Mouse (Mus musculus): ENCODE data around the gene Chmp4b. TPM values are rescaled to one million over a fixed set of nuclear protein-coding genes. Genes with fewer than 3 reads are reported as not detected.
A peak's percentile ranks its signal among the peaks of the same experiment; 100 is the strongest.

The Chmp4b gene
- polyA plus RNA-seq, 1 experiment, result 356 TPM

DNA sequence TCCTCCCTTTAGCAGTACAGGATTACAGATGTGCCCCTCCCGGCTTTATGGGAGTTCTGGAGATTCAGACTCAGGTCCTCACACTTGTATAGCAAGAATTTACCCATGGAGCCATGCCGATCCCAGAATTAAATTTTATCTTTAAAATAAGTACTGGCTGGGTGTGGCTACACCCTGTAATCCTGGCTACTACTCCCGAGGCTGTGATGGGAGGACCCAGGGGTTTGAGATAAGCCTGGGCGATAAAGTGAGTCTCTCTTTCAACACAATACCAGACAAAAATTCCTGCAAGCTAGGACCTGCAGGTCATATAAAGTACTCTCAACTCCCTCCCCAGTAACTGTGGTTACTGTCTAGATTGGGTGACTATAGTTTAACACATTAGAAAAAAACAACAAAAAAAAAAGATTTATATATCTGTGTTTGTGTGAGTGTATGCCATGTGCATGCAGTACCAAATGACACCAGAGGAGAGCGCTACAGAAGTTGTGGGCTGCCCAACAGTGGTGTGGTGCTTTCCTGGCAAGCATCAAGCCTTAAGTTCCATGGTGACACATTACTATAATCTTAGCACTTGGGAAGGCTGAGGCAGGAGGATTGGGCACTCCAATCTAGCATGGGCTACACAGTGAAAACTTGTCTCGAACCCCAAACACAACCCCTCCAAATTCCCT lies 8.7 kb upstream of the Chmp4b start:
- H3K27ac ChIP-seq (ENCODE audit: insufficient read depth, low read length), result no peak overlapping the region
- H3K4me1 ChIP-seq (ENCODE audit: control insufficient read depth, insufficient read depth, low read length), result no peaks in the 10 kb centered on the region
- DNase-seq, result no peak
- TF ChIP-seq POLR2A (IDR thresholded peaks at IDR 0.05; ENCODE audit: borderline replicate concordance, insufficient read depth, low read length) (no peak), CTCF (IDR thresholded peaks at IDR 0.05; ENCODE audit: borderline replicate concordance, insufficient read depth, low read depth, low read length) (0 out of 2 replicates have a peak, but pooled peaks have one; percentile 10)
- no peak overlapping the region for H3K4me3 ChIP-seq (replicated peaks; ENCODE audit: insufficient read depth, low read depth, low read length)
- WGBS, result 94% methylated on average over 6 of the region's 6 CpGs
- H3K27me3 ChIP-seq (ENCODE audit: control insufficient read depth, insufficient read depth, low read length), result no peaks in the 10 kb centered on the region

DNA sequence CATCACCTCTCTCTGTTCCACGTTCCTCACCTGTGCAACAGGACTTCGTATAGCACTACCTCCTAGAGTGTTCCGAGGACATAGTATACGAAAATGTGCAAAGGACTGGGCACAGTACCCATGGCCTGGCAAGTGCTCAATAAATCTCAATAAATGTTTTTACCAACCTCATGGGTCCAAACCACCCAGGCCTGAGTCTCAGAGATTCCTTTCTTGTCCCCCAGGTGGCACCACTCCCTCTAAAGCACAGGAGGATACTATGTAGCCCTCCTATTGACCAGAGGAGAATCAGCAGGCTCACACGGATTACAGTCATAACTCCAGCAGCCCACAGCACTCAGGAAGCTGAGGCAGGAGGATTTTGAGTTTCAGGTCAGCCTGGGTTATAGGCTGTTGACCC lies 4.9 kb upstream of the Chmp4b start:
- WGBS, result 78% methylated on average over 5 of the region's 5 CpGs
- Histone ChIP-seq H3K27ac (ENCODE audit: insufficient read depth, low read length) (no peak overlapping the region), H3K27me3 (ENCODE audit: control insufficient read depth, insufficient read depth, low read length) (no peaks in the 10 kb centered on the region), H3K4me3 (replicated peaks; ENCODE audit: insufficient read depth, low read depth, low read length) (no peak overlapping the region), H3K4me1 (ENCODE audit: control insufficient read depth, insufficient read depth, low read length) (no peaks in the 10 kb centered on the region)
- TF ChIP-seq CTCF (IDR thresholded peaks at IDR 0.05; ENCODE audit: borderline replicate concordance, insufficient read depth, low read depth, low read length) (peak; percentile 38; the same call in 1 of the 2 replicates), POLR2A (IDR thresholded peaks at IDR 0.05; ENCODE audit: borderline replicate concordance, insufficient read depth, low read length) (no peak)
- peak in 1 of 2 experiments; percentile 33 for DNase-seq

DNA sequence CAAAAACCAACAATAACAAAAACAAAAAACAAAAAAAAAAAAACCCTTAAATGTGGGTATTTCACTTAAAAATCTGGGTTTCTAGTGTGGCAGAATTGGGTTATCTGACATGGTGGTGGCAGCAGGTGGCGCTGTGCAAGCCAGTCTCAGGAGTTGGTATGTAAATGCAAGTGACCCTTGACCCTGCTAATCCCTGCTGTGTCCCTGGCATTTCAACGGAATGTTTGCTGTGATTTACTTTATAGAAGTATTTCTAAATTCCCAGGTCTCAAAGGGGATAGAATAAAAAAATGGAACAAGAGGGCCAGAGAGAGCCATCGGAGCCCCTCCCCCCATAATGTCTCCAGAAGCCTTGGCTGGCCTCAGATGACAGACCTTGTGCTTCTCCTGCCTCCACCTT lies 3.4 kb upstream of the Chmp4b start:
- Histone ChIP-seq H3K27me3 (ENCODE audit: control insufficient read depth, insufficient read depth, low read length) (no peaks in the 10 kb centered on the region), H3K27ac (ENCODE audit: insufficient read depth, low read length) (no peak overlapping the region), H3K4me1 (ENCODE audit: control insufficient read depth, insufficient read depth, low read length) (no peaks in the 10 kb centered on the region), H3K4me3 (replicated peaks; ENCODE audit: insufficient read depth, low read depth, low read length) (no peak overlapping the region)
- TF ChIP-seq POLR2A (IDR thresholded peaks at IDR 0.05; ENCODE audit: borderline replicate concordance, insufficient read depth, low read length), result no peak
- peak; percentile 58; the same call in 1 of the 2 replicates for TF ChIP-seq CTCF (IDR thresholded peaks at IDR 0.05; ENCODE audit: borderline replicate concordance, insufficient read depth, low read depth, low read length)
- WGBS, result 25% methylated on average over 3 of the region's 3 CpGs
- no peak for DNase-seq

DNA sequence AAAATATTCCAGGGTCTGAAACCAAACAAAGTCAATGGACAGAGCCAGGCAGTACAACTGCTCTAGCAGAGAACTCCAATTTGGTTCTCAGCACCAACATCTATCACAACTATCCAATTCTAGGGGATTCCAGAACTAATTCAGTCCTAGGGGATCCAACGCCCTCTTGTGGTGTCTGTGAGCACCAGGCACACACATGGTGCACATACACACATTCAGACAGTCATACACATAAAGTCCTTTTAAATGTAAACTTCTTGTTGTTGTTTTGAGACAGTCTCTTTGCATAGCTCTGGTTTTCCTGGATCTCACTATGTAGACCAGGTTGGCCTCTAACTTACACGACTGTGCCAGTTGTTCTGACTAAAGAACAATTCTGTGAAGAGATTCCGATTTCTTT lies 1.1 kb upstream of the Chmp4b start:
- no peak for DNase-seq
- Histone ChIP-seq H3K27ac (ENCODE audit: insufficient read depth, low read length) (no peak overlapping the region), H3K27me3 (ENCODE audit: control insufficient read depth, insufficient read depth, low read length) (no peaks in the 10 kb centered on the region), H3K4me3 (replicated peaks; ENCODE audit: insufficient read depth, low read depth, low read length) (no peak overlapping the region), H3K4me1 (ENCODE audit: control insufficient read depth, insufficient read depth, low read length) (no peaks in the 10 kb centered on the region)
- no peak for TF ChIP-seq CTCF (IDR thresholded peaks at IDR 0.05; ENCODE audit: borderline replicate concordance, insufficient read depth, low read depth, low read length)
- TF ChIP-seq POLR2A (IDR thresholded peaks at IDR 0.05; ENCODE audit: borderline replicate concordance, insufficient read depth, low read length), result no peak
- 63% methylated on average over 3 of the region's 3 CpGs for WGBS

DNA sequence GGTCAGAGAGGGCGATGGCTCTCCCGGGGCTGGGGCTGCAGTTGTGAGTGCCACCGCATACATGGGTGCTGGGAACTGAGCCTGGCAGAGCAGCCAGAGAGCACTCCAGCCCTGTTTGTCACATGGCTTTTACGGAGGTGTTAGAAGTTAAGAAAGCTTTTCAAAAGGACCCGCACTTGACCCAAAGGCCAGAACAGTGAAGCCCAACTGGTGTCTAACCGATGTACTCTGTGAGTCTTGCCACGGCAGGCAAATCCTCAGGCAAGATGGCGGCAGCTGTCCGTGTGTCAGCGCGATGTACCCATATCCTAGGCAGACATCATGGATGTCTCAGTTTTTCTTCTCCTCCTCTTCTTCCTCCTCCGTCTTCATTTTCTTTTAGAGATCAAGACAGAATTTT lies 3.5 kb downstream of the Chmp4b start:
- 95% methylated on average over 12 of the region's 12 CpGs for WGBS

DNA sequence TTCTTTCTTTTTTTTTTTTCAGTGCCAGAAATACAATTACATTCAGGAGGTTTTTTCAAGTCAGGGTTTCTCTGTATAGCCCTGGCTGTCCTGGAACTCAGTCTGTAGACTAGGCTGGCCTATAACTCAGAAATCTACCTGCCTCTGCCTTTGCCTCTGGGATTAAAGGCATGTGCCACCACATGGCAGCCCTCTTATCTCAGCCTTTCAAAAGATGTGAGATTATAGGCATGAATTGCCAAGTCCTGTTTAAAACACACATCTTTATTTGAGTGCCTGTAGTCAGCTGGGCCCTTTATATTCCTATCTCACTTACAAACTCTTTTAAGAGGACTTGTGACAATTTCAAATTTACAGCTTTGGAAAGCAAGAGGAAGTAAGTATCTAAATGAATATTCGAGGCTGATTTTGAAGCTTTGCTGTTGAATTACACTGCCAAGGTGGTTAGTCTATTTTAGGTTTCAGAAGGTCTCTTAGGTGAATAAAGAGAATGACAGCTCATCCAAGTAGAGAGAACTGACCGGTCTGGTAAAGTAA lies 4.4 kb downstream of the Chmp4b start:
- no peak overlapping the region for H3K27ac ChIP-seq (ENCODE audit: insufficient read depth, low read length)
- DNase-seq, result no peak
- 80% methylated on average over 2 of the region's 2 CpGs for WGBS
- TF ChIP-seq POLR2A (IDR thresholded peaks at IDR 0.05; ENCODE audit: borderline replicate concordance, insufficient read depth, low read length) (no peak), CTCF (IDR thresholded peaks at IDR 0.05; ENCODE audit: borderline replicate concordance, insufficient read depth, low read depth, low read length) (no peak)
- H3K27me3 ChIP-seq (ENCODE audit: control insufficient read depth, insufficient read depth, low read length), result no peaks in the 10 kb centered on the region
- peaks cover 13% of the 10 kb centered on the region; the same call in 1 of the 2 replicates for H3K4me1 ChIP-seq (ENCODE audit: control insufficient read depth, insufficient read depth, low read length)
- H3K4me3 ChIP-seq (replicated peaks; ENCODE audit: insufficient read depth, low read depth, low read length), result no peak overlapping the region

More for the DNA sequence above, 3.5 kb downstream of the Chmp4b start:
- Histone ChIP-seq H3K4me3 (replicated peaks; ENCODE audit: insufficient read depth, low read depth, low read length) (no peak overlapping the region), H3K27me3 (ENCODE audit: control insufficient read depth, insufficient read depth, low read length) (no peaks in the 10 kb centered on the region), H3K4me1 (ENCODE audit: control insufficient read depth, insufficient read depth, low read length) (peaks cover 8% of the 10 kb centered on the region; the same call in 1 of the 2 replicates), H3K27ac (ENCODE audit: insufficient read depth, low read length) (no peak overlapping the region)
- no peak for TF ChIP-seq POLR2A (IDR thresholded peaks at IDR 0.05; ENCODE audit: borderline replicate concordance, insufficient read depth, low read length)
- no peak for TF ChIP-seq CTCF (IDR thresholded peaks at IDR 0.05; ENCODE audit: borderline replicate concordance, insufficient read depth, low read depth, low read length)
- DNase-seq, result no peak

DNA sequence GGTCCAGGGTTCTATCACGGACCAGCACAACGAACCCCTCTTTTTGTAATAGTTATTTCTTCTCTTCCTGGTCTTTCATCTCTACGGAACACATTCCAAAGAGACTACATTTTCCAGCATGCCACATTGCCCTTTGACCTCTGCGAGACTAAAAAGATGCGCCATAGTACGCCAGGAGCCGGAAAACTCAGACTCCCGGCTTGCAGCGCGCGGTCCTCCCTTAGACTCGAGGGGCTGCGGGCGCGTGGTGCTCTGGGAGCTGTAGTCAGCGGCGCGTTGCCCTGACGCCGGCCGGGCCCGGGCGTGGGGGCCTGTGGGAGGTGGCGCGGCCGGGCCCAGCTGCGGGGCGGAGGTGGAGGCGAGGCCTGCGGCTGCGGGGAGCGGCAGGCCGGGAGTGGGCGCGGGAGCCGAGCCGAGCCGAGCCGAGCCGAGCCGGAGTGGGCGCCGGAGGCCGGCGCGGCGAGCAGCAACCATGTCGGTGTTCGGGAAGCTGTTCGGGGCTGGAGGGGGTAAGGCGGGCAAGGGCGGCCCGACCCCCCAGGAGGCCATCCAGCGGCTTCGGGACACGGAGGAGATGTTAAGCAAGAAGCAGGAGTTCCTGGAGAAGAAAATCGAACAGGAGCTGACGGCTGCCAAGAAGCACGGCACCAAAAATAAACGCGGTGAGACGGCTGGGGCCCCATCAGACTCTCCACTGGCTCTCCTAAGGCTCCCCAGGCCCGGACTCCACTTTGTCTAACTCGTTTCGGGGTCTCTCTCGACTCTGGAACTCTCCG lies 5.4 kb downstream of the Chmp4b start:
- Histone ChIP-seq H3K27me3 (ENCODE audit: control insufficient read depth, insufficient read depth, low read length) (no peaks in the 10 kb centered on the region), H3K27ac (ENCODE audit: insufficient read depth, low read length) (peak overlapping the region; percentile 56), H3K4me3 (replicated peaks; ENCODE audit: insufficient read depth, low read depth, low read length) (peak overlapping the region; percentile 98), H3K4me1 (ENCODE audit: control insufficient read depth, insufficient read depth, low read length) (peaks cover 13% of the 10 kb centered on the region; the same call in 1 of the 2 replicates)
- WGBS, result under 1% methylated on average over 67 of the region's 67 CpGs
- peak; percentile 36; the same call in 1 of the 2 replicates for TF ChIP-seq POLR2A (IDR thresholded peaks at IDR 0.05; ENCODE audit: borderline replicate concordance, insufficient read depth, low read length)
- no peak for TF ChIP-seq CTCF (IDR thresholded peaks at IDR 0.05; ENCODE audit: borderline replicate concordance, insufficient read depth, low read depth, low read length)
- peak; percentile 96 to 98 for DNase-seq
